Mouse (Mus musculus) WW6 (cell line): ENCODE data around the gene Crip2.
A peak's percentile ranks its signal among the peaks of the same experiment; 100 is the strongest.

Source experiments
- DNase-seq: peaks from one replicate; pipeline ENCODE4 v3.0.0-alpha.2; 2013; ENCODE audit warnings: low read depth, low spot score

Crip2 gene

GRCm38 (mm10) chr12:113147481-113147880 lies 7.4 kb downstream of the Crip2 start:
- no peak for DNase-seq

- DNase-seq, result no peak
Measured at GRCm38 (mm10) chr12:113148381-113149035, 8.5 kb downstream of the Crip2 start.

GRCm38 (mm10) chr12:113149341-113149740 lies 9.3 kb downstream of the Crip2 start:
- DNase-seq, result no peak

- no peak for DNase-seq
Measured at GRCm38 (mm10) chr12:113149896-113150295, 9.9 kb downstream of the Crip2 start.

GRCm38 (mm10) chr12:113150591-113150990 lies 10.6 kb downstream of the Crip2 start:
- DNase-seq, result no peak

GRCm38 (mm10) chr12:113151046-113151445 lies 11.0 kb downstream of the Crip2 start:
- DNase-seq, result no peak

- no peak for DNase-seq
Measured at GRCm38 (mm10) chr12:113151661-113152271, 11.7 kb downstream of the Crip2 start.

- no peak for DNase-seq
Measured at GRCm38 (mm10) chr12:113152272-113152661, 12.2 kb downstream of the Crip2 start.

- no peak for DNase-seq
Measured at GRCm38 (mm10) chr12:113152991-113153525, 13.0 kb downstream of the Crip2 start.

GRCm38 (mm10) chr12:113153971-113154370 lies 13.9 kb downstream of the Crip2 start:
- DNase-seq, result no peak

- DNase-seq, result no peak
Measured at GRCm38 (mm10) chr12:113154747-113155075, 14.7 kb downstream of the Crip2 start.

- DNase-seq, result no peak
Measured at GRCm38 (mm10) chr12:113155076-113155771, 15.2 kb downstream of the Crip2 start.

- DNase-seq, result peak; percentile 94
Measured at GRCm38 (mm10) chr12:113155887-113156539, 16.0 kb downstream of the Crip2 start, which contains the start of gene Tedc1. Tedc1 (plus strand) TSS chr12:113156421.

GRCm38 (mm10) chr12:113156540-113156929 lies 16.5 kb downstream of the Crip2 start:
- DNase-seq, result peak; percentile 78

GRCm38 (mm10) chr12:113157002-113157401 lies 17.0 kb downstream of the Crip2 start:
- DNase-seq, result no peak

- DNase-seq, result no peak
Measured at GRCm38 (mm10) chr12:113157521-113157920, 17.5 kb downstream of the Crip2 start.

- no peak for DNase-seq
Measured at GRCm38 (mm10) chr12:113157971-113158370, 17.9 kb downstream of the Crip2 start.

- DNase-seq, result no peak
Measured at GRCm38 (mm10) chr12:113163561-113164006, 23.5 kb downstream of the Crip2 start.

- no peak for DNase-seq
Measured at GRCm38 (mm10) chr12:113168031-113168536, 28.0 kb downstream of the Crip2 start.

- DNase-seq, result no peak
Measured at GRCm38 (mm10) chr12:113176960-113177725, 37.1 kb downstream of the Crip2 start.

- no peak for DNase-seq
Measured at GRCm38 (mm10) chr12:113181020-113181419, 41.0 kb downstream of the Crip2 start.
